Mouse (Mus musculus) MEL-GATA-1-ER (cell line): ENCODE data around the gene Irs1.
A peak's percentile ranks its signal among the peaks of the same experiment; 100 is the strongest.

Source experiments
- DNase-seq: peaks from one replicate; pipeline ENCODE4 v3.0.0-alpha.2; 2012; ENCODE audit warnings: low read depth; ENCODE audit errors: extremely low read depth

Irs1 gene

GRCm38 (mm10) chr1:82291151-82291797, at the start of gene Irs1:
Gene Irs1, minus strand, starts transcription at chr1:82291416.
- no peak for DNase-seq

GRCm38 (mm10) chr1:82334506-82334905, 43.3 kb upstream of the Irs1 start:
- no peak for DNase-seq

- no peak for DNase-seq
Observed at GRCm38 (mm10) chr1:82329954-82330247, 38.7 kb upstream of the Irs1 start.

- DNase-seq: no peak
Observed at GRCm38 (mm10) chr1:82329237-82329953, 38.2 kb upstream of the Irs1 start.

GRCm38 (mm10) chr1:82328033-82328775, 37.0 kb upstream of the Irs1 start:
- DNase-seq: no peak

GRCm38 (mm10) chr1:82326120-82326519, 34.9 kb upstream of the Irs1 start:
- no peak for DNase-seq

- no peak for DNase-seq
Observed at GRCm38 (mm10) chr1:82324131-82324785, 33.0 kb upstream of the Irs1 start.

GRCm38 (mm10) chr1:82321441-82321840, 30.2 kb upstream of the Irs1 start:
- DNase-seq: no peak

GRCm38 (mm10) chr1:82320864-82321263, 29.6 kb upstream of the Irs1 start:
- DNase-seq: no peak

- no peak for DNase-seq
Observed at GRCm38 (mm10) chr1:82320456-82320855, 29.2 kb upstream of the Irs1 start.

- peak; percentile 37 for DNase-seq
Observed at GRCm38 (mm10) chr1:82316746-82317126, 25.5 kb upstream of the Irs1 start.

- peak; percentile 89 for DNase-seq
Observed at GRCm38 (mm10) chr1:82316111-82316745, 25.0 kb upstream of the Irs1 start, which contains the start of gene Rhbdd1. Gene Rhbdd1, plus strand, starts transcription at chr1:82316452.

- DNase-seq: no peak
Observed at GRCm38 (mm10) chr1:82304483-82304882, 13.3 kb upstream of the Irs1 start.

GRCm38 (mm10) chr1:82298586-82298985, 7.4 kb upstream of the Irs1 start:
- no peak for DNase-seq

- no peak for DNase-seq
Observed at GRCm38 (mm10) chr1:82294102-82294501, 2.9 kb upstream of the Irs1 start.

GRCm38 (mm10) chr1:82292771-82293170, 1.6 kb upstream of the Irs1 start:
- no peak for DNase-seq

- no peak for DNase-seq
Observed at GRCm38 (mm10) chr1:82291930-82292712, 905 bp upstream of the Irs1 start.

GRCm38 (mm10) chr1:82290723-82291150, 479 bp downstream of the Irs1 start:
- no peak for DNase-seq

GRCm38 (mm10) chr1:82289990-82290681, 1.1 kb downstream of the Irs1 start:
- no peak for DNase-seq
